Mouse (Mus musculus): ENCODE data around the gene Pgrmc1. TPM values are rescaled to one million over a fixed set of nuclear protein-coding genes. Genes with fewer than 3 reads are reported as not detected.
"Not testable (repeated sequence)": the region's sequence is repeated elsewhere in the genome, so short reads cannot be mapped to it uniquely, and the experiment has no call there.

Pgrmc1 gene
- polyA plus RNA-seq, 1 experiment from 2014 or later, result 364 TPM

DNA sequence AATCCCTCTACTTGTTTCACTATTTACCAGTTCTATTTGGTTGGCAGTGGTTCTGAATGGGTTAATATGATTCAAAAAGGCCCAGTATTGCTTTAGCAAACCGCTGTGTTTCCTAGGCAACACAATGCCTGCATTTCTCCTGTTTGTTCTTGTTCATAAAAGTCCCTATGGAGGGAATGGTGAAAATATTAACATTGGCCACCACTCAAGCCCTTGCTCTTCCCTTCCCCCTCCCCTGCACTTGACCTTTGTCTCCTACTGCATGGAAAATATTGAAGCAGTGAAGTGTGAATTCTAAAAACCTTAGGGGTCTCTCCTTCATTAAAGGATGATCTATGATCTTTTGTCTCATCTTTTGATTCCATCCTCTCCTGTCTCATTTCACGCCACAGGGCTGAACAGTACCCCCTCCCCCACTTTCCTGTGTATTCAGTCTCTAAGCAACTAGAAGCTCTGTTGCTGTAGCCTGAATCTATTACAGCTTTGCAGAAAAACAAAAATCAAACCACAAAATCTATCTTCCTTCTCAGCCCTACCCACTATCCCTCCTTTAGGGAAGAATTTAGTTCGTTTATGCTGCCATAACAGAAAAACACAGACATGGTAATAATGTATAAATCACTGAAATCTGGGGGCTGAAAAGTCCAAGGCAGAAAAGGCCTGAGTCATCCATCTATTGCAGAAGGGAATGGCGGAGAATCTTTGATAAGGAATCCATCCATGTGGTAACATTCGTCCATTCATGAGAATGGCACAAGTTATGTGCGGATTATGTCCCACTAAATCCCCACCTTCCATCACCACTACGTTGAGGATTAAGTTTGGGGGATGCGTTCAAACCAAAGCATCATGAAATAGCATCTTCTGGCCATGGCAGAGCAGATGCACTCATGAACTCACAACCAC, 10.4 kb upstream of the Pgrmc1 start:
- ATAC-seq (ENCODE audit: insufficient number of reproducible peaks, insufficient read depth, low FRiP score, low TSS enrichment), result no peak
- H3K4me3 ChIP-seq, result no peak overlapping the region
- H3K27me3 ChIP-seq, result no peaks in the 10 kb centered on the region
- WGBS, result 69% methylated on average over 8 of the region's 8 CpGs
- H3K4me2 ChIP-seq (replicated peaks), result no peak overlapping the region
- no peaks in the 10 kb centered on the region for H3K36me3 ChIP-seq
- no peak overlapping the region for H3K27ac ChIP-seq
- no peaks in the 10 kb centered on the region for H3K9me3 ChIP-seq
- peaks cover 3% of the 10 kb centered on the region; the same call in 1 of the 2 replicates for H3K4me1 ChIP-seq
- H3K9ac ChIP-seq, result no peak overlapping the region

DNA sequence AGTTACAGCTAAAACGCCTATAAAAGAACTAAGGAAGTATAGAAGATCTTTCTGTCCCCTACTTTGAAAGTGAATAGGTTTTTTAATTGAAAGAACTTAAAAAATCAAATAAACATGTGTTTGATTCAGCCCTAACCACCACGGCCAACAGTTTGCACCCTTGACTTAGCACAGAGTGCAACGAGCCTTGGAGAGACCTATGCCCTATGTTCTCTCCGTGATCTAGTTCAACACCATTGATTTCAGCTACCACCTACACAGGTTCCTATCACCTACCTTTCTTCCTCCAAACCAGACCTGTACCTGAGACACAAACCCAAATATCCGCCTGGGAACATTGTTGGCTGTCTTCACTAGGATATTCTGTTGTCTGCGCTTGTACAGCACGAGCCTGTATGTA, 7.7 kb upstream of the Pgrmc1 start:
- Histone ChIP-seq H3K9ac (no peak overlapping the region), H3K4me1 (peaks cover 3% of the 10 kb centered on the region; the same call in 1 of the 2 replicates), H3K4me3 (no peak overlapping the region), H3K4me2 (replicated peaks) (no peak overlapping the region), H3K27me3 (no peaks in the 10 kb centered on the region), H3K9me3 (no peaks in the 10 kb centered on the region), H3K27ac (no peak overlapping the region), H3K36me3 (no peaks in the 10 kb centered on the region)
- WGBS, result 85% methylated on average over 7 of the region's 7 CpGs
- ATAC-seq (ENCODE audit: insufficient number of reproducible peaks, insufficient read depth, low FRiP score, low TSS enrichment), result no peak

DNA sequence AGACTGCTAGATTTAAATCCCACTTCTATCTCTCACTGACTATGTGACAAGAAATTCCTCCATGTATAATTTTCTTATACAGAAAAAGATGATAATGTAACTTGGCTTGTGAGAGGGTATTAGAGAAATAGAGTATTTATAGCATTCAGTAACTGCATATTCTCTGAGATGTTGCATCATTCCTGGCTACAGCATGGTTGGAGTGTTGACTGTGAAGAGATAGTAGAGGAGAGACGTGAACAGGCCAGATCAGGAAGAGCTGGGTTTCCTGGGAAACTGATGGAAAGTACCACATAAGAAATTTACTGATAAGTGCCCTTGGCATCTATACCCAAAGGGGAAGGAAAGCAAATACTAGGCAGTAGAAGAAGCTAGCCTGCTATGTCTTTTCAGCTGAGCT, 6.9 kb upstream of the Pgrmc1 start:
- Histone ChIP-seq H3K27me3 (no peaks in the 10 kb centered on the region), H3K9me3 (no peaks in the 10 kb centered on the region), H3K36me3 (no peaks in the 10 kb centered on the region), H3K27ac (no peak overlapping the region), H3K4me3 (no peak overlapping the region), H3K9ac (no peak overlapping the region), H3K4me1 (peaks cover 3% of the 10 kb centered on the region; the same call in 1 of the 2 replicates), H3K4me2 (replicated peaks) (no peak overlapping the region)
- WGBS, result 62% methylated on average over 1 of the region's 1 CpGs
- no peak for ATAC-seq (ENCODE audit: insufficient number of reproducible peaks, insufficient read depth, low FRiP score, low TSS enrichment)

DNA sequence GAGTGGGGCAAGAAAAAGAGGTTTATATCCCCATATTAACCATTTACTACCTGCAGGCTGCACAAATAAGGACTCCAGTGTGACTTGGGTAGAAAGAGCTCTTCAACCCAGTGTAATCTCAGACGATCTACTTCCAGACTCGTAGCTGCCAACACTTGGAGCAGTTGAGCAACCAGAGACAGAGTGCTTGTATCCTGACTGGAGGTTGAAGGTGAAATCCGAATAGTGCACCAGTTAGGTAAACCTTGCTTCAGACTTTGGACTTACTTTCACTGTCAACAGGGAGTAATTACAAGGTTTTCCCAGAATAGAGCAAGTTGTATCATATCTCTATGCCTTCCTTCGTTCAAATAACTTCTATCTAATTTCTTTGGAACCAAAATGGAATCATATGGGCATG, 6.5 kb upstream of the Pgrmc1 start:
- ATAC-seq (ENCODE audit: insufficient number of reproducible peaks, insufficient read depth, low FRiP score, low TSS enrichment), result no peak
- 72% methylated on average over 4 of the region's 4 CpGs for WGBS
- no peak overlapping the region for H3K9ac ChIP-seq
- H3K27me3 ChIP-seq, result no peaks in the 10 kb centered on the region
- H3K27ac ChIP-seq, result no peak overlapping the region
- no peak overlapping the region for H3K4me3 ChIP-seq
- H3K4me2 ChIP-seq (replicated peaks), result no peak overlapping the region
- H3K4me1 ChIP-seq, result peaks cover 3% of the 10 kb centered on the region; the same call in 1 of the 2 replicates
- no peaks in the 10 kb centered on the region for H3K9me3 ChIP-seq
- H3K36me3 ChIP-seq, result no peaks in the 10 kb centered on the region

DNA sequence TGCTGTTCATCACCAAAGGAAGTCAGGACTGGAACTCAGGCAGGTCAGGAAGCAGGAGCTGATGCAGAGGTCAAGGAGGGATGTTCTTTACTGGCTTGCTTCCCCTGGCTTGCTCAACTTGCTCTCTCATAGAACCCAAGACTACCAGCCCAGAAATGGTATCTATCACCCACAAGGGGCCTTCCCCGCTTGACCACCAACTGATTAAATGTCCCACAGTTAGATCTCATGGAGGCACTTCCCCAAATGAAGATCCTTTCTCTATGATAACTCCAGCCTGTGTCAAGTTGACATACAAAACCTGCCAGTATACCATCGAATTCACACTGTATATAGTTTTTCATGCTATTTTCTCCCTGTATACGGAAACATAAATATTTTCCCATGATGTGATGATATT, 2.8 kb upstream of the Pgrmc1 start:
- H3K27me3 ChIP-seq, result no peaks in the 10 kb centered on the region
- ATAC-seq (ENCODE audit: insufficient number of reproducible peaks, insufficient read depth, low FRiP score, low TSS enrichment), result no peak
- H3K27ac ChIP-seq, result no peak overlapping the region
- no peaks in the 10 kb centered on the region for H3K4me1 ChIP-seq
- H3K9me3 ChIP-seq, result no peaks in the 10 kb centered on the region
- no peak overlapping the region for H3K4me2 ChIP-seq (replicated peaks)
- no peak overlapping the region for H3K9ac ChIP-seq
- 83% methylated on average over 3 of the region's 3 CpGs for WGBS
- no peak overlapping the region for H3K4me3 ChIP-seq
- H3K36me3 ChIP-seq, result no peaks in the 10 kb centered on the region

DNA sequence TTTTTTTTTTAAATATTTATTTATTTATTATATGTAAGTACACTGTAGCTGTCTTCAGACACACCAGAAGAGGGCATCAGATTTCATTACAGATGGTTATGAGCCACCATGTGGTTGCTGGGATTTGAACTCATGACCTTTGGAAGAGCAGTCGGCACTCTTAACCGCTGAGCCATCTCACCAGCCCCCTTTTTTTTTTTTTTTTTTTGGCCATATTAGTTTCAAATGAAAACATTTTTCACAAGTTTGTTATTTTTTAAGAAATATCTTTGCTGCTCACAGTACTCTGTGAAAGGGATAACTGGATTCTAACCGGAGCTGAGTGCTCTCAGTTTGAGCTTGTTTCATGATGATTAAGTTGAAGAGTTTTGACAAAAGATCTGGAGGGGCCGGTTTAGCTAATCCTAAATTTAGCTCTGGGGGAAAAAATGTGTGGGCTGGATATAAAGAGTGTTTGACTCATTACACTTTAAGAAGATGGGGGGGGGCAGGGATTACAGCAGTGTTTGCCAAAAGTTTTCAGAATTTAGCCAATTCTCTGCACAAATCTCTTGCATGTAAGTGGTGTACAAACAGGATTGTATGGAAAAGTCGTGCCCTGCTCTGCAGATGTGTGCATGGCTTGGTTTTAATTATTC, 1.4 kb upstream of the Pgrmc1 start:
- H3K4me3 ChIP-seq; H3K9ac ChIP-seq; H3K27ac ChIP-seq; H3K27me3 ChIP-seq; H3K9me3 ChIP-seq; ATAC-seq (ENCODE audit: insufficient number of reproducible peaks, insufficient read depth, low FRiP score, low TSS enrichment); H3K36me3 ChIP-seq; H3K4me1 ChIP-seq; H3K4me2 ChIP-seq (replicated peaks): not testable (repeated sequence)
- 44% methylated on average over 3 of the region's 5 CpGs for whole genome bisulfite sequencing

DNA sequence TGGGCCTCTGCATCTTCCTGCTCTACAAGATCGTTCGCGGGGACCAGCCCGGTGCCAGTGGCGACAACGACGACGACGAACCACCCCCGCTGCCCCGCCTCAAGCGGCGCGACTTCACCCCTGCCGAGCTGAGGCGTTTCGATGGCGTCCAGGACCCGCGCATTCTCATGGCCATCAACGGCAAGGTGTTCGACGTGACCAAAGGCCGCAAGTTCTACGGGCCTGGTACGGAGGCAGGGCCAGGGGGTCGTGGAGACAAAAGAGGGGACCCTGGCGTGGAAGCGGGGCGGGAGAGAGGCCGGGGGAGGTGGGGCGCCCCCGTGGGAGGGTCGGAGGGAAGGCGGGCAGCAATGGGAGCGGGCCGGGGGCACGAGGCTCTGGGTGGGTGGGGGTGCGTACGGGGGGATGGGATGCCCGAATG, 394 bp downstream of the Pgrmc1 start:
- 20% methylated on average over 37 of the region's 41 CpGs for WGBS

DNA sequence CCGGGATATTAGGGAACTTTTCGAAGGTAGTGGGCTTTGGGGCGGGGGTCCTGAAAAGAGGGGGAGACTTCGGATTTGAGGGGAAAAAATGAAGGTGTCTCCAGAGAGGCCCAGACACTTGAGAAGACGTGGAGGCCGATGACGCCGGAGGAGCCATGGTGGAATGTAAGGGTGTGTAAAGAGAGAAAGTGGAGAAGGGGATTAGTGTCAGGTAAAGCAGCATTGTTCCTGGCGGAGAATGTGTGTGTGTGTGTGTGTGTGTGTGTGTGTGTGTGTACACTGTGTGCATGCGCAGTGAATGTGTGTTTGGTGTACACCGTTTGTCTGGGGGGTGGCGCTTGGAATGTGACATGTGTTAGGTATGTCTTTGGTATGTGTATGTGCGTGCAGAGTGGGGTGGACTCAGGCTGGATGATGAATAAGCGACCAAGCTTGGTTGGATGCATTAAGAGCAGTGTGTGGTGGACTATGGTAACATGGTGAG, 897 bp downstream of the Pgrmc1 start:
- 29% methylated on average over 14 of the region's 14 CpGs for WGBS
- H3K9ac ChIP-seq, result peak overlapping the region; percentile 80
- ATAC-seq (ENCODE audit: insufficient number of reproducible peaks, insufficient read depth, low FRiP score, low TSS enrichment), result peak; percentile 58; the same call in 1 of the 2 replicates
- H3K4me1 ChIP-seq, result no peaks in the 10 kb centered on the region; the same call in 1 of the 2 replicates
- H3K27ac ChIP-seq, result peak overlapping the region; percentile 81
- H3K27me3 ChIP-seq, result no peaks in the 10 kb centered on the region
- H3K9me3 ChIP-seq, result no peaks in the 10 kb centered on the region
- peak overlapping the region; percentile 62 for H3K4me3 ChIP-seq
- no peaks in the 10 kb centered on the region; the same call in 1 of the 2 replicates for H3K36me3 ChIP-seq
- peak overlapping the region; percentile 52 for H3K4me2 ChIP-seq (replicated peaks)

More for the DNA sequence above, 394 bp downstream of the Pgrmc1 start:
- peak overlapping the region; percentile 80 for H3K9ac ChIP-seq
- peak overlapping the region; percentile 62 for H3K4me3 ChIP-seq
- H3K4me1 ChIP-seq, result no peaks in the 10 kb centered on the region; the same call in 1 of the 2 replicates
- no peaks in the 10 kb centered on the region; the same call in 1 of the 2 replicates for H3K36me3 ChIP-seq
- ATAC-seq (ENCODE audit: insufficient number of reproducible peaks, insufficient read depth, low FRiP score, low TSS enrichment), result peak; percentile 48; the same call in 1 of the 2 replicates
- H3K4me2 ChIP-seq (replicated peaks), result peak overlapping the region; percentile 52
- no peaks in the 10 kb centered on the region for H3K27me3 ChIP-seq
- H3K9me3 ChIP-seq, result no peaks in the 10 kb centered on the region
- H3K27ac ChIP-seq, result peak overlapping the region; percentile 81

DNA sequence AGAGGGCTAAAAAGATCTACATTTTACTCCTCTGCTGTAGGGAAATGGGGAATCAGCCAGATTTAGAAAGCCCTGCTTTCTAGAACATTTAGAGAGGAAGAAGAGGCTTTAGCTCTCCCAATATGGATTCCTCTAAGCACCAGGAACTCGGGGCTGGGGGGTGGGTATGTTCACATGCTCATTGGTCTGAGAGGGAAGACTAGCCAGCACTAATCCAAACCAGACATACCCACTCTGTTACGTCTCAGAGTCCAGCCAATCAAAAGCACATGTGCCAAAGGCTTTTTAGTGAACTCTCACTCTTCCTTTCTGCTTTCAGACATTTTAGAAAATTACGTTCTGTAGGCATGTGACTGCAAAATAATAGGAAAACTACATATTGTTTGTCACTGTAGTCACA, 1.6 kb downstream of the Pgrmc1 start:
- no peaks in the 10 kb centered on the region; the same call in 1 of the 2 replicates for H3K4me1 ChIP-seq
- peak overlapping the region; percentile 81 for H3K27ac ChIP-seq
- peak overlapping the region; percentile 52 for H3K4me2 ChIP-seq (replicated peaks)
- H3K27me3 ChIP-seq, result no peaks in the 10 kb centered on the region
- no peak overlapping the region for H3K9ac ChIP-seq
- H3K4me3 ChIP-seq, result peak overlapping the region; percentile 62
- WGBS, result 25% methylated on average over 3 of the region's 3 CpGs
- 0 out of 2 replicates have a peak, but pooled peaks have one; percentile 44 for ATAC-seq (ENCODE audit: insufficient number of reproducible peaks, insufficient read depth, low FRiP score, low TSS enrichment)
- no peaks in the 10 kb centered on the region for H3K9me3 ChIP-seq
- H3K36me3 ChIP-seq, result peaks cover 7% of the 10 kb centered on the region; the same call in 1 of the 2 replicates

DNA sequence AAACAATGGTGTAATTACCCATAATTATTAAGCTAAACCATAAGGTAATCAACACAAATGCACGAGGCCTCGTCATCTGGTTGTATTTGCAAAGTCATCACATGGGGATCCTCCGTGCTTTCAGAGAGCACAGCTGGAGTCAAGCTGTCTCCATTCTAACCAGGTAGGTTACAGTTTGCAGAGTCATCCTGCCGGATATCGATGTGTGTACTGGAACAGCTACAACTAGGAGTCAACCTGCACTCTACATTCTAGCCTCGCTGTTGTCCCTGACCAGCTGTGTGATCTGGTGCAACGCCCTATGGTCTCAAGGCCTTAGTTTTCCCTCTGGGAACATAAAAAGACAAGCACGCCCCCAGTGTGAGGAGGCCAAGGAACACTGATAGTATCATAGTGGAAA, 2.1 kb downstream of the Pgrmc1 start:
- H3K4me2 ChIP-seq (replicated peaks), result peak overlapping the region; percentile 52
- ATAC-seq (ENCODE audit: insufficient number of reproducible peaks, insufficient read depth, low FRiP score, low TSS enrichment), result no peak
- peaks cover 9% of the 10 kb centered on the region; the same call in 1 of the 2 replicates for H3K36me3 ChIP-seq
- H3K27ac ChIP-seq, result no peak overlapping the region
- H3K4me3 ChIP-seq, result peak overlapping the region; percentile 62
- 54% methylated on average over 8 of the region's 8 CpGs for WGBS
- H3K9me3 ChIP-seq, result no peaks in the 10 kb centered on the region
- no peaks in the 10 kb centered on the region for H3K27me3 ChIP-seq
- H3K9ac ChIP-seq, result no peak overlapping the region
- H3K4me1 ChIP-seq, result no peaks in the 10 kb centered on the region; the same call in 1 of the 2 replicates

DNA sequence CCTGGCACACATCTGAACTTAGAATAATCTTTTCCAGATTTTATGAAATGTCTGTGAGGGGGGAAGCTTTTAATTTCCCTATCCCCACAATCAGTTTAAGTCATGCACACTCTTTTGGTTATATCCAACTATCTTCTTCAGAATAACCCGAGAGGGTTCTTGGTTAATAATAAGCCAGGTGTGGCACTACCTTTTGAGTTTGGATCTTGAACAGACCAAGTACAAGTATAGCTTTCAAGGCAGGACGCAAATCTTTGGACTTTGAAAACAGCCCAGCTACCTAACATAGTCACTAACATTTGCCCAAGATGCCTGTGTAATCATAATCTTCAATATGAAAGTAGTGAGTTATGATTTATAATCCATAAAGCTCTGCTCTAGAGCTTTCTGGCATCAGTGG, 4.9 kb downstream of the Pgrmc1 start:
- Histone ChIP-seq H3K27me3 (no peaks in the 10 kb centered on the region), H3K36me3 (peaks cover 14% of the 10 kb centered on the region; the same call in 1 of the 2 replicates)

More for the DNA sequence above, 4.9 kb downstream of the Pgrmc1 start:
- Histone ChIP-seq H3K9me3 (no peaks in the 10 kb centered on the region), H3K4me2 (replicated peaks) (no peak overlapping the region), H3K27ac (no peak overlapping the region), H3K4me1 (no peaks in the 10 kb centered on the region; the same call in 1 of the 2 replicates), H3K4me3 (no peak overlapping the region), H3K9ac (no peak overlapping the region)
- 84% methylated on average over 2 of the region's 2 CpGs for WGBS
- no peak for ATAC-seq (ENCODE audit: insufficient number of reproducible peaks, insufficient read depth, low FRiP score, low TSS enrichment)

All from embryonic facial prominence, embryonic 12.5 days (tissue).